Mouse (Mus musculus) ES-E14 (cell line): Measurements from ENCODE around the gene Gm10972.

Source experiments
- CHD2 ChIP-seq: IDR thresholded peaks from 2 replicates; pipeline ENCODE4 v1.6.1; 2014; ENCODE audit warnings: mild to moderate bottlenecking, low read depth, low read length, inconsistent platforms
- HCFC1 ChIP-seq: IDR thresholded peaks from 2 replicates; pipeline ENCODE4 v1.6.1; 2012; ENCODE audit warnings: low read length, inconsistent platforms, borderline replicate concordance; ENCODE audit not compliant: insufficient read depth
- MAFK ChIP-seq: IDR thresholded peaks from 2 replicates; pipeline ENCODE4 v1.6.1; 2014; ENCODE audit warnings: mild to moderate bottlenecking, low read depth, low read length, inconsistent platforms; ENCODE audit not compliant: insufficient read depth
- ZC3H11A ChIP-seq: IDR thresholded peaks from 2 replicates; pipeline ENCODE4 v1.6.1; 2012; ENCODE audit warnings: low read depth, mild to moderate bottlenecking, inconsistent platforms, low read length, borderline replicate concordance
- ZNF384 ChIP-seq: IDR thresholded peaks from 2 replicates; pipeline ENCODE4 v1.6.1; 2012; ENCODE audit warnings: low read depth, low read length, inconsistent platforms

- TF ChIP-seq ZC3H11A (no peak), HCFC1 (no peak), CHD2 (no peak), ZNF384 (no peak), MAFK (no peak)
Measured at GRCm38 (mm10) chr3:94610581-94610980, 32.3 kb upstream of the Gm10972 start.
